20 mouse cellular contexts compared by ENCODE assay signal in the genomic region with DNA sequence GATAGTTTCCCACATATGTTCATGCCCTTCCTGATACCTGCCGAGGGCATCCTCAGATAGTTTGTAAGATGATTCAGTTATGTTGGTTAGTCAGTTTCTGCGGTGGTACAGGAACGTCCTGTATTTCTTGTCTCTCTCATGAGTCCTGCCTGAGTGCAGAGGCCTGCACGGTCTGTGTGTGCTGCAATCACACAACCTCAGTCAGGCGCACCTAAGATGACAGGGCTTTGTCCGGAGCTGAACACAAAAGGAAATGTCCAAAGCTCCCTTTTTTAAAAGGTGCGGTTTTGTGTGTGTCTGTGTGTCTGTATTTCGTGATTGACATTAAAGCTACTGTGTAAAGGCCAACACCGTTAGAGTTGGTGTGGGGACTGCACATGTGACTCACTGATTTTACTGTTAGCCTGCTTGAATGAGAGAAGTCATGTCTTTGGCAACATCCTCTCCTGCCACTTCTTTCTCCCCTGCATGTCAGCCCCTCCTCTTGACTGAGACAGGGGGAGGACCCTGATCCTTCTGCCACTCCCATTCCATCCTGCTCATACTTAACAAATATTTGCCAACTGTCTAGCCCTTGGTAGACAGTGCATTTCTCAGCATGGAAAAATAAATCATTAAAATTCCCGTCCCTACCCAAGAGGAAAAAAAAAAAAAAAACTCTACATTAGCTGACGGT. TPM values are rescaled to one million over a fixed set of nuclear protein-coding genes. Genes with fewer than 3 reads are reported as not detected.
"Had no signal": no experiment of that assay in that cellular context is flagged by ENCODE, and none has a peak within 500 bp of the region (broad histone marks: within the 10 kb centered on the region; RNA-seq: fewer than 3 reads in every experiment).

No protein-coding gene starts in this region.

- H3K4me2 ChIP-seq: liver, embryonic 12.5 days; liver, embryonic 15.5 days; lung, embryonic 14.5 days; midbrain, embryonic 11.5 days had no signal

- H3K27me3 ChIP-seq: liver, embryonic 12.5 days; liver, embryonic 15.5 days had no signal

- H3K27ac ChIP-seq: liver, embryonic 12.5 days; liver, embryonic 15.5 days; macrophage; stomach, postnatal 0 days had no signal

- H3K9ac ChIP-seq: liver, embryonic 12.5 days; liver, embryonic 15.5 days; lung, embryonic 14.5 days had no signal

- H3K9me3 ChIP-seq: liver, embryonic 12.5 days; liver, embryonic 15.5 days had no signal

- H3K36me3 ChIP-seq: liver, embryonic 12.5 days; liver, embryonic 15.5 days had no signal

- H3K4me1 ChIP-seq: liver, embryonic 12.5 days; liver, embryonic 15.5 days had no signal

- DNase-seq: kidney, adult 9 months; kidney, postnatal 14 days; kidney, postnatal 4 days; layer of hippocampus, adult 9-11 months; lung, embryonic 14.5 days; midbrain, embryonic 14.5 days; right cerebral cortex, adult 18-20 months; right cerebral cortex, postnatal 14 days; right cerebral cortex, postnatal 4 days; thymus, adult 2 months; thymus, postnatal 14 days; thymus, postnatal 4 days had no signal

- H3K4me3 ChIP-seq: liver, embryonic 12.5 days; liver, embryonic 15.5 days had no signal

- ATAC-seq: inflammation-experienced regulatory T-cells, adult 6 months; liver, embryonic 12.5 days; lung, postnatal 0 days had no signal

RNA-seq across cellular contexts. Expression of gene Steap4, which starts 14.4 kb away (rescaled TPM):
- polyA plus RNA-seq: inflammation-experienced regulatory T-cells, adult 6 months; macrophage; midbrain, embryonic 14.5 days; neural tube, embryonic 14.5 days had no signal
